Mouse (Mus musculus) kidney, postnatal 36 days (tissue): ENCODE measurements at regions not wholly inside any gene's neighbourhood (a gene's known extent, or its start where the extent isn't known, plus 50 kb on each side); places are given as distances from the start of the nearest gene placed in this dataset.
A peak's percentile ranks its signal among the peaks of the same experiment; 100 is the strongest.

ENCODE experiments used
- DNase-seq, 2 experiments: peaks; one replicate each; pipeline ENCODE4 v3.0.0; 2021 to 2022; ENCODE audit warnings: mixed read lengths in 2 of 2

- peak; percentile 69 to 78 for DNase-seq
These were observed 241.7 kb upstream of the Pfn2 start for GRCm38 (mm10) chr3:58089344-58090139.

- DNase-seq = peak; percentile 79 to 90
These were observed 242.5 kb upstream of the Pfn2 start for GRCm38 (mm10) chr3:58090396-58090795.

- no peak for DNase-seq
These were observed 243.7 kb upstream of the Pfn2 start for GRCm38 (mm10) chr3:58091466-58092176.

- peak; percentile 35 to 36 for DNase-seq
These were observed 263.1 kb upstream of the Pfn2 start for GRCm38 (mm10) chr3:58110911-58111476.

- no peak for DNase-seq
These were observed 264.6 kb upstream of the Pfn2 start for GRCm38 (mm10) chr3:58112431-58112856.

- DNase-seq = no peak
These were observed 266.1 kb upstream of the Pfn2 start for GRCm38 (mm10) chr3:58113941-58114340.

- no peak for DNase-seq
These were observed 267.6 kb upstream of the Pfn2 start for GRCm38 (mm10) chr3:58115511-58115910.

- DNase-seq = no peak
These were observed 269.0 kb upstream of the Pfn2 start for GRCm38 (mm10) chr3:58116848-58117247.

GRCm38 (mm10) chr3:58120051-58120450 lies 272.2 kb upstream of the Pfn2 start:
- DNase-seq = no peak

GRCm38 (mm10) chr3:58122456-58123359 lies 274.8 kb upstream of the Pfn2 start:
- DNase-seq = peak; percentile 78 to 88

- DNase-seq = no peak
These were observed 275.7 kb upstream of the Pfn2 start for GRCm38 (mm10) chr3:58123396-58124077.

GRCm38 (mm10) chr3:58124886-58125285 lies 277.0 kb upstream of the Pfn2 start:
- no peak for DNase-seq

- no peak for DNase-seq
These were observed 279.1 kb upstream of the Pfn2 start for GRCm38 (mm10) chr3:58126996-58127395.

- peak in 1 of 2 experiments; percentile 5 for DNase-seq
These were observed 280.2 kb upstream of the Pfn2 start for GRCm38 (mm10) chr3:58128059-58128458.

- DNase-seq = no peak
These were observed 281.6 kb upstream of the Pfn2 start for GRCm38 (mm10) chr3:58129358-58129903.

GRCm38 (mm10) chr3:58135607-58136365 lies 278.7 kb upstream of the Tsc22d2 start:
- no peak for DNase-seq

GRCm38 (mm10) chr3:58138726-58139585 lies 275.6 kb upstream of the Tsc22d2 start:
- peak; percentile 36 to 80 for DNase-seq

GRCm38 (mm10) chr3:58146108-58146507 lies 268.4 kb upstream of the Tsc22d2 start:
- peak; percentile 9 to 25 for DNase-seq

GRCm38 (mm10) chr3:58146762-58147161 lies 267.8 kb upstream of the Tsc22d2 start:
- DNase-seq = no peak

- no peak for DNase-seq
These were observed 261.4 kb upstream of the Tsc22d2 start for GRCm38 (mm10) chr3:58153141-58153540.
